Mouse (Mus musculus): Measurements from ENCODE around the gene Chd1.
"Not testable (repeated sequence)": the region's sequence is repeated elsewhere in the genome, so short reads cannot be mapped to it uniquely, and the experiment has no call there.

Chd1 gene

DNA sequence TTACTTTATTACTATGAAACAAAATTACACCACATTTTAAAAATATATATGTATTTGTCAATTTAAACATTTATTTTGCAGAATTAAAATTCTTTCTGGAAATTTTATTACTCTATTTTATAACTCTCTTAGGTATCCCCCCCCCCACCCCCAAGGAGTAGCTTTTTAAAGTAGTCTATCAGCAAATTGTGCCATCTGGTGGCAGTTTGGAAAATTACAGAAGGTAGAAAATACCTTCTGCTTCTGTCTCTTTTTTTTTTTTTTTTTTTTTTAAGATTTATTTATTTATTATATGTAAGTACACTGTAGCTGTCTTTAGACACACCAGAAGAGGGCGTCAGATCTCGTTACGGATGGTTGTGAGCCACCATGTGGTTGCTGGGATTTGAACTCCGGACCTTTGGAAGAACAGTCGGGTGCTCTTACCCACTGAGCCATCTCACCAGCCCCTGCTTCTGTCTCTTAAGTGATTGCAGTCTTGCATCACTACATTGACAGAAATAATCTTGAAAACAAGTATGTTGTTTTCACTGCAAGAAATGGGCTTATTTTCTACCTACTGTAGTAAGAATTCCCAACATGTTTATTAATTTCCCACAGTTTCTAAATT is 19.2 kb downstream of the Chd1 start:
- in situ Hi-C loops (cut with MboI; ENCODE audit: unreplicated experiment in 2 of 2) = loop anchor here (5.0 to 25.0 kb wide), 3 partner anchors 99 to 662 kb away; no protein-coding TSS in a partner anchor

DNA sequence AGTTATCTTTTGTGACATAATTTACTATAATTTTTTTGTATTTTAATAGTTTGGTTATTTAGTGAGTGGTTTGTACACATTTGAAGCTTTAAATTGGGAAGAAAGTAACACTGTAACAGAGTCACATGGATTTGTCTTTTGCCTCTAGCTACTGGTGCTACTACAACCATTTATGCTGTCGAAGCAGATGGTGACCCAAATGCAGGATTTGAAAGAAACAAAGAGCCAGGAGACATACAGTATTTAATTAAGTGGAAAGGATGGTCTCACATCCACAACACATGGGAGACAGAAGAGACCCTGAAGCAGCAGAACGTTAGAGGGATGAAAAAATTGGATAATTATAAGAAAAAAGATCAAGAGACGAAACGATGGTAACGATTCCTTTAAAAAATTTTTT is 26.9 kb downstream of the Chd1 start:
- in situ Hi-C loops (cut with MboI; ENCODE audit: unreplicated experiment in 2 of 2) = loop anchor here in 1 of 2 experiments (25.0 kb wide), 1 partner anchor 794 kb away; the partner anchor contains the start of genes 1600012H06Rik and Wdr27

DNA sequence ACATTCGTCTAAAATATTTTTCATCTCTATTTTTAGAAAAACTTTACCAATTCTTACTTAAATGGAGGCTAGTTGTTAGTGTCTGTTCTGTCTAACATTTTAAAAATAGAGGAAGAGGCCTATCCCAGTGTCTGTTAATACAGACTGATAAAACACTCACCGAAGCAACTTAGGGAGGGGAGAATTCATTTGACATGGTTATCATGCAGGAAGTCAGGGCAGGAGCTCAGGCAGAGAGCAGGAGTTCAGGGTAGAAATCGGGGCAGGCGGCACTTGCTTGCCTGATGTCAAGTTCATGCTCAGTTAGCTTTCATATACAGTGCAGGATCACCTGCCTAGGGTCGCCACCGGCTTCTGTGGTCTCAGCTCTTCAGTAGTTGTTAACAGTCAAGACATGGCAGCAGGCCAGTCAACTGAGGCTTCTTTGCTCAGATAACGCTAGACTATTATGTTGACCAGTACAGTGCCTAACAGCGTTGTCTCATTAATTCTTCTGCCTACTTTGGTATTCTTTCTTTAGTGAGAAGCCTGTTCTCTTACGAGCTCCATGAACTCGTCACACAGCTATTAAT is 32.7 kb downstream of the Chd1 start:
- in situ Hi-C loops (cut with MboI; ENCODE audit: unreplicated experiment in 2 of 2) = loop anchor here in 1 of 2 experiments (25.0 kb wide), 1 partner anchor 800 kb away; the partner anchor contains the start of genes 1600012H06Rik and Wdr27

DNA sequence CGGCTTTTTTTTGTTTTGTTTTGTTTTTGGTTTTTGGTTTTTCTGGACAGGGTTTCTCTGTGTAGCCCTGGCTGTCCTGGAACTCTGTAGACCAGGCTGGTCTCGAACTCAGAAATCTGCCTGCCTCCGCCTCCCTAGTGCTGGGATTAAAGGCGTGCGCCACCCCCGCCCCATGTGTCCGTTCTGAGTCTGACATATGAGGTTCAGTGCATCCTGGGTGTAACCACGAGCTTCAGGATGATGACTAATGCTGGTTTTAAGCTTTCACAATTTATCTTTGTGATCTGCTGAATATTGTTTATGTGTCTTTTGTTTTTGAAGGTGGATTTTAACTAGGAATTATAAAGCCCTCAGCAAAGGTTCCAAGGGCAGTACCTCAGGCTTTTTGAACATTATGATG is 37.1 kb downstream of the Chd1 start:
- in situ Hi-C loops (cut with MboI; ENCODE audit: unreplicated experiment in 2 of 2) = loop anchor here in 1 of 2 experiments (25.0 kb wide), 1 partner anchor 805 kb away; the partner anchor contains the start of genes 1600012H06Rik and Wdr27

DNA sequence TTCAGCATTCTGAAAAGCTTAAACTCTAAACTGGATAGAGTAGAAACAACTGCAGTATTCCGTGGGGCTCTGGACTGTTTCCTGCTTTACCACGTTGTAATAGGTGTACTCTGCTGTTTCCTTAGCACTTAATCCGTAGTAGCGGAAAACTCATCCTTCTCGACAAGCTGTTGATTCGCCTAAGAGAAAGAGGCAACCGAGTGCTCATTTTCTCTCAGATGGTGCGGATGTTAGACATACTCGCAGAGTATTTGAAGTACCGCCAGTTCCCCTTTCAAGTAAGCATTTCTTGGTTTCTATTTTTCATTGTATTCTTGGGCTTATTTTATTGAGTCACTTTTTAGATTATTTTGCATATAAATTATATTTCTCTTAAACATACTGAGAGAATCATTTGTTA is 38.2 kb downstream of the Chd1 start:
- in situ Hi-C loops (cut with MboI; ENCODE audit: unreplicated experiment in 2 of 2) = loop anchor here in 1 of 2 experiments (25.0 kb wide), 1 partner anchor 806 kb away; the partner anchor contains the start of genes 1600012H06Rik and Wdr27

DNA sequence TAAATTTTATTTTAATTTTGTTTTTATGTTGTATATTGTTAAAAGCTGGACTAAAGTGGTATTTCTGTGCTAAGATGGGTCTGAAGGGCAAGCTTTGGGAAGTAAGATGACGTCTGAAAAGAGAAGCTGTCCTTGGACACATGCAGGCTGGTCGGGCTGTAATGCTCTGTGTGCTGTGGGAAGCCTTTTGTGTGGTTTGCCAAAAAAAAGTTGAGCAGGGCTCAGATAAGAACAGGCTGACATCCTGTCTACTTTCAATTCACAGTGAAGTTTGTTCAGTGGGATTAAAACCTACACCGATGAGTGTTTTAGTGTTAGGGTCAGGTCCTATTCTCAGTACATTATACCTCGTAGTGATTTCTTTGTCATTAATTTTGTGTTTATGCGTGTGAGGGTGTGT is 38.6 kb downstream of the Chd1 start:
- in situ Hi-C loops (cut with MboI; ENCODE audit: unreplicated experiment in 2 of 2) = loop anchor here in 1 of 2 experiments (25.0 kb wide), 1 partner anchor 806 kb away; the partner anchor contains the start of genes 1600012H06Rik and Wdr27

DNA sequence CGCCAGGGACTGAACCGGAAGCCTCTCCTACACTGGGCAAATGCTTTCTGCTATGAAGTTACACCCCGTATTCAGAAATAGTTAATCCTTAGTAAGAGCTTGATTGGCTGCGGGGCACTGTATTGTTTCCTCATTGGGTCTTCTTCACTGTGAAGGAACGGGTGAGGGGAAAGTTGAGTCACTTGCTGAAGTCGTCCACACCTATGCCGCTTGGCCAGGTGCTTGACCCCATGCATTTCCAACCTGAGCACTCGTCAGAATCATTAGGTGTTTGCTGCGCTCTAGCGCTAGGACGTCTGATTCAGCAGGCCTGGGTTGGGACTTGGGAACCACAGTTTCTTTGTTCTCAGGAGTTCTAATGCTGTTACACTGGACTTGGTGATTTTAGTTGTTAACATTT is 41.9 kb downstream of the Chd1 start:
- in situ Hi-C loops (cut with MboI; ENCODE audit: unreplicated experiment in 2 of 2) = loop anchor here in 1 of 2 experiments (25.0 kb wide), 1 partner anchor 809 kb away; the partner anchor contains the start of genes 1600012H06Rik and Wdr27

DNA sequence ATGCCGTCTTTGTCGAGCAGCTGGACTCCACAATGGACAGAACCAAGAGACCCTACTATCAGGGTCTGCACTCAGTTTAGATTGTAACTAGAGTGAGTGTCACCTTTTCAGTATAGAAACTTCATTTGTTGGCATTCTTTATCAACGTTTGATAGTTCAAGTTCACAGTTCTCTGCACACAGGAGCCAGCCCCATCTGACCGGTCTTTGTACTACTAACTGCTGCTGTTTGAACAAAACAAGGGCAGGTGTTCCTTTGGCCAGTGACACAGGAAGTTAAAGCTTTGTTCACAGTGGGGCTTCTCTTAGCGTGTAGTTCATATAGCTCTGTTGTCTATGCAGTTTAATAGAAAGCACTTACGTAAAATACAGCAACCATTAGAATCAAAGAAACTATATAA is 43.3 kb downstream of the Chd1 start:
- in situ Hi-C loops (cut with MboI; ENCODE audit: unreplicated experiment in 2 of 2) = loop anchor here in 1 of 2 experiments (25.0 kb wide), 1 partner anchor 811 kb away; the partner anchor contains the start of genes 1600012H06Rik and Wdr27

DNA sequence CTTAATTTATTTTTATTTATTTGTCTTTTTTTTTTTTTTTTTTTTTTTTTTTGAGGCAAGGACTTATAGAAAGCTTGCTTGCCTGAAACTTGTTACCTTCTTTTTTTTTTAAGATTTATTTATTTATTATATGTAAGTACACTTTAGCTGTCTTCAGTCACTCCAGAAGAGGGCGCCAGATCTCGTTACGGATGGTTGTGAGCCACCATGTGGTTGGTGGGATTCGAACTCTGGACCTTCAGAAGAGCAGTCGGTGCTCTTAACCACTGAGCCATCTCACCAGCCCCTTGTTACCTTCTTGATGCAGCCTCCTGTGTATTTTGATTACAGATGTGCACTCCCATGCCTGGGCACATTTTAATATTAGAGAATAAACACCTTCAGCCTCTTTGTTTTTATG is 46.5 kb downstream of the Chd1 start:
- in situ Hi-C loops (cut with MboI; ENCODE audit: unreplicated experiment in 2 of 2) = not testable (repeated sequence)

DNA sequence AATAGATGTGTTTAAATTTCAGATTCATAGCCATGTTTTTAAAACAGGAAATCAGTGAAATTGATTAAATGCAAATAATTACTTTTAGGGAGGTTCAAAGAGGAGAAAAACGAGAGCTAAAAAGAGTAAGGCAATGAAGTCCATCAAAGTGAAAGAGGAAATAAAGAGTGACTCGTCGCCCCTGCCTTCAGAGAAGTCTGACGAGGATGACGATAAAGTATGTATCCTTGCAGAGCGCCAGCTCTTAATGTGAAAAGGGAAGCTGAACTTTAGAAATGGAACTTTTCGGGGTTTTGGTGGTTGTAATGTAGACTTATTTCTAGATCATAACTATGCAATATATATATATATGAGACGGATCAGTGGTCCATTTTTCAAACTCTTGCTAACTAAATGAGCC is 56.4 kb downstream of the Chd1 start:
- in situ Hi-C loops (cut with MboI; ENCODE audit: unreplicated experiment in 2 of 2) = loop anchor here in 1 of 2 experiments (10.0 kb wide), 2 partner anchors 236 to 1864 kb away; partner anchors contain the start of genes Lnpep and Pdcd2

DNA sequence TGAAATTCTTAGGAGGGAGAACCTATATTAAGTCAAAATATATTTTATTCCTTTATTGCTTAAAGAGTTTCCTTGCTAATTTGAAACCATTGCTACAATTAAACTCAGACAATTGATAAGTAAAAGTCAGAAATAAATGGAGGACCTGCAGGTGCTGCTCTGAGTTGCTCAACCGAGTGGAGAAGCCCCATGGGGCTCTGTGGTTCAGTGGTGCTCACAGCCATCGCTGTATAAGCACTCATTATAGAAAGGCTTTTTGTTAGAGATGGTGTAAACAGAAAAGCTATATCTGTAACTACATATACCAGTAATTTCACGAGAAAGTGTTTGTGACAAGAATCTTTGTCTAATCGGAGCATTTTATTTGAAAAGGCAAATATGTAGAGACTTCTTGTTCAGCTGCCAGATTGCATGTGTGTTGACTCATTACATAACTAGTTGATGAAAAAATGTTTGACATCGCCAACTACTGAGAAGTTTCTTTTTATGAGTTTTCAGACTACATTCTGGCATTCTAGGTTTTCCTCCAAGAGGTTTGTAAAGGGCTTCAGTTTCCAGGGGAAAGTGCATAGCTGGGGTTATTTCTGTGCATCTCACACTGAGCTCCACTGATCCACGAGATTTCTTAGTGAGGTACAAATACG is 64.4 kb downstream of the Chd1 start:
- in situ Hi-C loops (cut with MboI; ENCODE audit: unreplicated experiment in 2 of 2) = loop anchor here in 1 of 2 experiments (10.0 kb wide), 2 partner anchors 244 to 1856 kb away; partner anchors contain the start of genes Lnpep and Pdcd2

DNA sequence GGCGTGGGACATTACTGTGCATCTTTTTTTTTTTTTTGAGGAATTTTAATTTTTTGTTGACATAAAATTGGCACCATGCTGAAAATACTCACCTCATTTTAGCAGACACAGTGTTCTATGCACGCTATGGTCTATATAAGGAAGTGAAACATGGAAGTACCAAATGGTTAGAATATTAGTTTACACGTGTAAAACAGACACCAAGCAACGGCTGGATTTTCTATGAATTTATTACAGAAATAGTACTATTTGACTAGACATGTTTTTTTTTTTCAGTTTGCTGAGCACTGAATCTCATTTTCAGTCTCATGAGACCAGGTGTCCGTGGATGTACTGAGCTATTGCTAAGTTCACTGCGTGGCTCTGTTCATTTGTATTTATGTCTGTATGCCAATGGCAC is 69.2 kb downstream of the Chd1 start:
- in situ Hi-C loops (cut with MboI; ENCODE audit: unreplicated experiment in 2 of 2) = loop anchor here in 1 of 2 experiments (10.0 kb wide), 2 partner anchors 1091 to 1811 kb away; no protein-coding TSS in a partner anchor

DNA sequence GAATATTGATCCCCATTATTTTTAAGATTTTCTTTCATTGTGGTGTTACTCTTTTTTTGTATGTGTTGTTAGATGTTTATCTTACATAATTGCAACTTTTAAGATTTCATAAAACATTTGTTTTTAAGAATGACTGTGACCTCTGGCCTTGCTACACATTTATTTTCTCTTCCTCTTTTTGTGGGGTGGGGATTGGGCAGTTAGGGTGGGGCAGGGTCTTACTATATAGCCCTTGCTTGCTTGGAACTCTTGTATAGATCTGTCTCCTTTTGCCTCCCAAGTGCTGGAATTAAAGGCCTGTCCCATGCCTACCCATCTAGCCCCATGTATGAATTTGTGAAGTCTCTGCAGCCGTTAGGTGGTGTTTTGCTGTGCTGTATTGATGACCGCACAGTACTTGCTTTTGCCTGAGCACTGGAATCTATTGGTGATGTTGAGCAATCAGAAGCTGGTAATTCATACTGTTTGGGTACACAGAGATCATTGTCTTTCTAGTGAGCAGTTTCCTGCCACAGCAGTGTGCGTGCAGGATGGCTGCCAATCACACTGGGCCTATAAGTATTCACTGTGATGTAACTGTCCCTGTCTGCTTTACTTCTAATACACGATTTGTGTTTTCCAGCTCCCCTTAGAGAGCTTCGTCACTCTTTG is 69.9 kb downstream of the Chd1 start:
- in situ Hi-C loops (cut with MboI; ENCODE audit: unreplicated experiment in 2 of 2) = loop anchor here (5.0 to 25.0 kb wide), 9 partner anchors 57 to 1863 kb away; partner anchors contain the start of gene Lnpep (in 1 of the 2)

DNA sequence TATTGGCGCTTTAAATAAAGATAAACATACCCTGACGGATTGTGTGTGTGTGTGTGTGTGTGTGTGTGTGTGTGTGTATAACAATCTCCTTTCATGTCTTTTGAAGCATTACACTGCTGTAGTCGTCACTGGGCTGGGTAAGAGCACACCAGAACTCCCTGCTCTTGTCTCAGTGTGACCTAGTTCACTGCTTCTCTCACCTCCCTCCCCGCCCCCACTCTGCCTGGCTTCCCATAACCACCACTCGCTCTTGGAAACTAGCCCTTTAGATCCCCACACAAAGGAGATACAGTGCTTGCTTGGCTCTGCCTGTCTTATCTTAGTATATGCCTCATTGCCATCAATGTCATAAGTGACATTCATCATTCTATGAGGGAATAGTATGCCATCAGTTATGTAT is 71.6 kb downstream of the Chd1 start:
- in situ Hi-C loops (cut with MboI; ENCODE audit: unreplicated experiment in 2 of 2) = loop anchor here (5.0 to 25.0 kb wide), 9 partner anchors 59 to 1861 kb away; partner anchors contain the start of gene Lnpep (in 1 of the 2)

DNA sequence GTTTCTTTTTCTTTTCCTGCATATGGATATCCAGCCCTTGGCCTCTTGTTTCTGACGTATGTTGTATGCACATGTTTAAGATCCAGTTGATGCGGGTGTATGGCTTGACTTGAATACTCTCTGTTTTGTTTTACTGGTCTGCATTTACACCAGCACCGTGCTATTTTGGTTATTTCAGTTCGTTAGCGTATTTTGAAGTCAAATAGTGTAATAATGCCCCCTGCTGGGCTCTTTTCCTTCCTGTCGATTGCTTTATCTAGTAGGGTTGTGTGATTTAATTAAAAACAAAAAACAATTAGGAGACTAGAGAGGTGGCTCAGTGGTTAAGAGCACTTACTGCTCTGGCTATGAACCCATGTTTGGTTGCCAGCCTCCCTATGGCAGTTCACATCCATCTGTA is 73.2 kb downstream of the Chd1 start:
- in situ Hi-C loops (cut with MboI; ENCODE audit: unreplicated experiment in 2 of 2) = loop anchor here (5.0 to 25.0 kb wide), 9 partner anchors 61 to 1859 kb away; partner anchors contain the start of gene Lnpep (in 1 of the 2)

DNA sequence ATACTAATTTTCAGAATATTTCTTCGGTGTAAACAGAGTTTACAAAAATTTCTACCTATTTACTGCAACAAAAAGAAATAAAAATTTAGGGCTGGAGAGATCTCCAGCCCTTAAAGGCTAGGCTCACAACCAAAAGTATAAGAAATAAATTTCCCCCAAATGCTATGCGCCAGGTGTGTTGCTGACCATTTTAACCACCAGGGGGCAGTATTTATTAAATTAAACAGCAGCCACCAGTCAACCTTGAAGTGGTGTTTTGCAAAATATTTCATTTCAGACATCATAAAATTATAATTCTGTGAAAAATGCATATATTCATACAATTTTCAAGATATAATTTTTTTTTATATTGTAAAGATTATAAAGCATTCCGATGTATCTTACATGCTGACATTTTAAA is 82.3 kb downstream of the Chd1 start:
- in situ Hi-C loops (cut with MboI; ENCODE audit: unreplicated experiment in 2 of 2) = loop anchor here in 1 of 2 experiments (10.0 to 25.0 kb wide), 5 partner anchors 162 to 1850 kb away; partner anchors contain the start of gene Lnpep

DNA sequence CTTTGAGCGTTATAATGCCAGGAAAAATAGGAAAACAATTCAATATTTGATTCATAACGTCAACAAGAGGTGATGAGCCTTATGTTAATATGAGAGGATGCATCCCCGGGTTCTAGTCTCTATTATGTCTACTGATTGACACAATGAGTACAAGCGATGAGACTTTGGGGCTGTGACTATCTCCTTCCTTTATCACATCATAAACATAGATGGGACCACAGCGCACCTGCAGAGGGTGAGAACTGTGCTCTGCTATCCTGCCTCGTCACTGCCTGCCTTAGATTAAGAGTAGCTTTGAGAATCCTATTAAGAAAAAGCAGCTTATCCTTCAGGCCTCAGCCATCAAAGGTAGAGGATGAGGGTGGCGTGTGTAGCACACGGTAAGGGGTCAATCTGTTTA is 85.9 kb downstream of the Chd1 start:
- in situ Hi-C loops (cut with MboI; ENCODE audit: unreplicated experiment in 2 of 2) = loop anchor here in 1 of 2 experiments (25.0 kb wide), 4 partner anchors 728 to 1847 kb away; partner anchors contain the start of gene Lnpep

DNA sequence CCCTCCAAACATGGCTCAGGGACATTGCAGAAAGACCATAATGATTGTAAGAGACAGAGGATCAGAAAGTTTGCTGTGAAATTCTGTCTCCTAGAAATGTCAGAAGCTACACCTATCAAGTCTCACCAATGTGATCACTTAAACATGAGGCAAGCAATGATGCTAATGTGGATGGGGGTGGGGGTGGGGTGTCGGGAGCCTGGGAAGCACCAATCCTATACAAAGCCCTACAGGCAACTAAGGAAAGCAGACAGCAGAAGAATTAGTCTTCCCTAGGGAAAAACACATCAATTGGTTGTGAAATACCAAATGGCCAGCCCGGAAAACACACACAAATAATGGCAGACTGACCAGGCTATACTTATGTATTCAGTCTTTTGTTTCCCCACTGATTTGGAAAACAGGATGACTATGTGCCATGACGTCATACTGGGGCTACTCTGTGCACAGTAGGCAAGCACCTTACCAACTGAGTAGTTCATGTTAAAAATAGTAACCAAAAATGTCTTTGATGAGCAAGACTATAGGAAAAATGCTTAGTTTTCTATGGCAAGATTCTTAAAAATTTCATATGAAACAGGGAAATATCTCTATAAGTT is 94.5 kb downstream of the Chd1 start:
- in situ Hi-C loops (cut with MboI; ENCODE audit: unreplicated experiment in 2 of 2) = loop anchor here in 1 of 2 experiments (25.0 kb wide), 4 partner anchors 737 to 1838 kb away; partner anchors contain the start of gene Lnpep

All from v-Abl transformed pro-B cells (cell line).